Mouse (Mus musculus) MEL (cell line): ENCODE results near the gene Mrnip. TPM values are rescaled to one million over a fixed set of nuclear protein-coding genes. Genes with fewer than 3 reads are reported as not detected.
A peak's percentile ranks its signal among the peaks of the same experiment; 100 is the strongest.

ENCODE experiments used
- DNase-seq: peaks from one replicate; pipeline ENCODE4 v3.0.0; 2011; ENCODE audit warnings: low read depth, low spot score
- H3K27ac ChIP-seq: 2 replicates; pipeline ENCODE4 v1.5.1; 2012; ENCODE audit warnings: low read depth, mild to moderate bottlenecking, control low read depth, low read length, moderate library complexity; ENCODE audit not compliant: control insufficient read depth
- H3K27me3 ChIP-seq, 2 experiments: fragments of 150-350 bp in 1 of 2; sonication (generic) in 1 of 2; 2 replicates each; pipeline ENCODE4 v1.6.1; 2012; ENCODE audit warnings: low read length in 2 of 2, mild to moderate bottlenecking in 2 of 2, improper control_type of control experiment in 1 of 2, moderate library complexity in 1 of 2; ENCODE audit not compliant: insufficient read depth in 2 of 2, control insufficient read depth in 1 of 2
- H3K36me3 ChIP-seq, 2 experiments: 2 replicates each; pipeline ENCODE4 v1.6.1; 2012 to 2014; ENCODE audit warnings: low read length in 2 of 2, improper control_type of control experiment in 1 of 2, inconsistent platforms in 1 of 2, mild to moderate bottlenecking in 1 of 2; ENCODE audit not compliant: insufficient read depth in 2 of 2, control insufficient read depth in 1 of 2
- H3K4me1 ChIP-seq, 2 experiments: fragments of 150-350 bp in 1 of 2; sonication (generic) in 1 of 2; 2 replicates each; pipeline ENCODE4 v1.6.1; 2012; ENCODE audit warnings: low read length in 2 of 2, improper control_type of control experiment in 1 of 2, mild to moderate bottlenecking in 1 of 2; ENCODE audit not compliant: insufficient read depth in 2 of 2, control insufficient read depth in 1 of 2
- H3K4me3 ChIP-seq, 2 experiments: fragments of 150-350 bp in 1 of 2; sonication (generic) in 1 of 2; 2 replicates each; pipeline ENCODE4 v1.5.1; 2012; ENCODE audit warnings: low read depth in 2 of 2, low read length in 2 of 2, mild to moderate bottlenecking in 2 of 2, moderate library complexity in 2 of 2, control low read depth in 1 of 2, improper control_type of control experiment in 1 of 2; ENCODE audit not compliant: control insufficient read depth in 1 of 2, insufficient read depth in 1 of 2
- H3K79me2 ChIP-seq: 2 replicates; pipeline ENCODE4 v1.6.1; 2012; ENCODE audit warnings: mild to moderate bottlenecking, low read length, moderate library complexity; ENCODE audit not compliant: control insufficient read depth, poor library complexity, insufficient read depth
- H3K9ac ChIP-seq: 2 replicates; pipeline ENCODE4 v1.6.1; 2012; ENCODE audit warnings: low read depth, mild to moderate bottlenecking, control low read depth, low read length, moderate library complexity; ENCODE audit not compliant: control insufficient read depth, poor library complexity, severe bottlenecking
- H3K9me3 ChIP-seq: fragments of 150-350 bp; sonication (generic); replicated peaks from 2 replicates; pipeline ENCODE4 v1.6.1; 2012; ENCODE audit warnings: mild to moderate bottlenecking, low read length, improper control_type of control experiment, moderate library complexity; ENCODE audit not compliant: insufficient read depth
- BHLHE40 ChIP-seq: IDR thresholded peaks from 2 replicates; pipeline ENCODE4 v1.6.1; 2012; ENCODE audit warnings: low read depth, mild to moderate bottlenecking, inconsistent platforms, low read length, improper control_type of control experiment, borderline replicate concordance
- CHD1 ChIP-seq: IDR thresholded peaks from 2 replicates; pipeline ENCODE4 v1.6.1; 2012; ENCODE audit warnings: low read depth, mild to moderate bottlenecking, inconsistent platforms, low read length, improper control_type of control experiment
- CTCF ChIP-seq, 3 experiments: IDR thresholded peaks in 2 of 3; conservative IDR thresholded peaks in 1 of 3; 2 replicates each; pipeline ENCODE4 v1.5.1; 2011 to 2012; ENCODE audit warnings: low read length in 3 of 3, low read depth in 2 of 3, mild to moderate bottlenecking in 2 of 3, improper control_type of control experiment in 1 of 3, inconsistent platforms in 1 of 3, mixed read lengths in 1 of 3, moderate library complexity in 1 of 3; ENCODE audit not compliant: control insufficient read depth in 1 of 3, insufficient read depth in 1 of 3, poor library complexity in 1 of 3, severe bottlenecking in 1 of 3
- E2F4 ChIP-seq: IDR thresholded peaks from 2 replicates; pipeline ENCODE4 v1.6.1; 2011; ENCODE audit warnings: low read depth, low read length, improper control_type of control experiment, borderline replicate concordance
- EP300 ChIP-seq, 2 experiments: IDR thresholded peaks; 2 replicates each; pipeline ENCODE4 v1.6.1; 2011; ENCODE audit warnings: improper control_type of control experiment in 2 of 2, low read length in 2 of 2, low read depth in 1 of 2, mild to moderate bottlenecking in 1 of 2
- ETS1 ChIP-seq: IDR thresholded peaks from 2 replicates; pipeline ENCODE4 v1.6.1; 2012; ENCODE audit warnings: low read depth, mild to moderate bottlenecking, inconsistent platforms, low read length, improper control_type of control experiment, moderate library complexity
- GABPA ChIP-seq: IDR thresholded peaks from 2 replicates; pipeline ENCODE4 v1.6.1; 2012; ENCODE audit warnings: low read depth, mild to moderate bottlenecking, inconsistent platforms, low read length, improper control_type of control experiment, moderate library complexity
- JUND ChIP-seq: IDR thresholded peaks from 2 replicates; pipeline ENCODE4 v1.6.1; 2011; ENCODE audit warnings: low read depth, mild to moderate bottlenecking, improper control_type of control experiment, low read length
- KAT2A ChIP-seq: conservative IDR thresholded peaks from 2 replicates; pipeline ENCODE4 v1.6.1; 2012; ENCODE audit warnings: low read depth, low read length, improper control_type of control experiment, inconsistent platforms
- MXI1 ChIP-seq: IDR thresholded peaks from 2 replicates; pipeline ENCODE4 v1.6.1; 2011; ENCODE audit warnings: mild to moderate bottlenecking, low read depth, low read length, improper control_type of control experiment
- NELFE ChIP-seq: IDR thresholded peaks from 2 replicates; pipeline ENCODE4 v1.6.1; 2011; ENCODE audit warnings: low read depth, low read length, improper control_type of control experiment
- NRF1 ChIP-seq: IDR thresholded peaks from 2 replicates; pipeline ENCODE4 v1.6.1; 2014; ENCODE audit warnings: low read depth, mild to moderate bottlenecking, inconsistent platforms, low read length, improper control_type of control experiment, moderate library complexity; ENCODE audit not compliant: poor library complexity, insufficient read depth, severe bottlenecking
- POLR2A ChIP-seq, 2 experiments: IDR thresholded peaks; 2 replicates each; pipeline ENCODE4 v1.6.1; 2011 to 2012; ENCODE audit warnings: low read length in 2 of 2, mild to moderate bottlenecking in 2 of 2, control low read depth in 1 of 2, improper control_type of control experiment in 1 of 2, low read depth in 1 of 2, moderate library complexity in 1 of 2; ENCODE audit not compliant: control insufficient read depth in 1 of 2, insufficient read depth in 1 of 2, poor library complexity in 1 of 2
- RAD21 ChIP-seq: IDR thresholded peaks from 2 replicates; pipeline ENCODE4 v1.6.1; 2011; ENCODE audit warnings: mild to moderate bottlenecking, low read depth, low read length, improper control_type of control experiment
- TBP ChIP-seq: IDR thresholded peaks from 2 replicates; pipeline ENCODE4 v1.8.0; 2011; ENCODE audit warnings: low read depth, low read length, improper control_type of control experiment
- USF1 ChIP-seq: IDR thresholded peaks from 2 replicates; pipeline ENCODE4 v1.6.1; 2014; ENCODE audit warnings: low read depth, mild to moderate bottlenecking, inconsistent platforms, low read length, improper control_type of control experiment, moderate library complexity
- ZC3H11A ChIP-seq: IDR thresholded peaks from 2 replicates; pipeline ENCODE4 v1.6.1; 2012; ENCODE audit warnings: low read depth, mild to moderate bottlenecking, inconsistent platforms, low read length, improper control_type of control experiment
- ZKSCAN1 ChIP-seq: IDR thresholded peaks from 2 replicates; pipeline ENCODE4 v1.6.1; 2012; ENCODE audit warnings: low read depth, mild to moderate bottlenecking, inconsistent platforms, low read length, improper control_type of control experiment, moderate library complexity
- ZMIZ1 ChIP-seq: IDR thresholded peaks from 2 replicates; pipeline ENCODE4 v1.6.1; 2012; ENCODE audit warnings: low read depth, mild to moderate bottlenecking, inconsistent platforms, low read length, improper control_type of control experiment, moderate library complexity
- ZNF384 ChIP-seq: IDR thresholded peaks from 2 replicates; pipeline ENCODE4 v1.6.1; 2012; ENCODE audit warnings: low read depth, mild to moderate bottlenecking, inconsistent platforms, low read length, improper control_type of control experiment
- polyA plus RNA-seq, 2 experiments: library from polyadenylated mRNA; stranded (reverse) in 1 of 2; unstranded in 1 of 2; fragments of >175 nt in 1 of 2; fragments of >200 nt in 1 of 2; gene quantifications; 2 replicates each; pipeline versions ENCODE4 v1.2.1 to v1.2.4; 2012; ENCODE audit warnings: low replicate concordance in 2 of 2, low read depth in 1 of 2; ENCODE audit not compliant: insufficient read length in 2 of 2, insufficient read depth in 1 of 2, missing spikeins in 1 of 2
- total RNA-seq: library from RNA; depleted of rRNA; stranded (reverse); fragments of 300-350 nt; gene quantifications from 2 replicates; pipeline ENCODE4 v1.2.3, GENCODE M21; 2012

Gene Mrnip
- total and polyA plus RNA-seq, 3 experiments: 8.6 to 10.6 TPM; not detected in 1

DNA sequence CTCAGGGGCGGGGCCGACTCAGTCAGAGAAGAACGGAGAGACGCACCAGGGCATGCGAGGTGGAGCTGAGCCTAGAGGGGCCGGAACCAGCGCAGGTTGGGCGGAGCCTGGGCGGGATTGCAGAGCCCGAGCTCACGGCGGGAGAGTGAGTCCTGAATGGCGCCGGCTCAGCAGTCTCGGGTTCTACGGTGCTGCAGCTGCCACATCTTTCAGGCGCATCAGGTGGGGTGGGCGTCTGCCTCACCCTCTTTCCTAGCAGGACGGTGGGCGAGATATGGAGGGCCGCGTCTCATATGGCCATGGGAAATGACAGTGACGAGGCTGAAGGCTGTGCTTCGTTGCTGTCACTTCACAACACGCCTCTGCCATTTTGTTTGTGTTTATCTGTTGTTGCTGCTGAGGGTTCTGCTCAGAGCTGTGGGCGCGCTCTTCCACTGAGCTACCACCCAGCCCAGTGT is 515 bp downstream of the Mrnip start (continued):
- TF ChIP-seq MXI1 (peak; percentile 93), POLR2A (IDR thresholded peaks at IDR 0.05; ENCODE audit: control insufficient read depth in 1 of 2, insufficient read depth in 1 of 2, low read depth in 1 of 2, low read length in 2 of 2, poor library complexity in 1 of 2) (peak; percentile 98 to 99)

- H3K4me1 ChIP-seq: peaks cover 2 to 10% of the 10 kb centered on the region in 2 experiments; a peak in 3 of 4 replicates
- DNase-seq: no peak
These were observed 2.1 kb downstream of the Mrnip start for GRCm38 (mm10) chr11:50176351-50176750.

DNA sequence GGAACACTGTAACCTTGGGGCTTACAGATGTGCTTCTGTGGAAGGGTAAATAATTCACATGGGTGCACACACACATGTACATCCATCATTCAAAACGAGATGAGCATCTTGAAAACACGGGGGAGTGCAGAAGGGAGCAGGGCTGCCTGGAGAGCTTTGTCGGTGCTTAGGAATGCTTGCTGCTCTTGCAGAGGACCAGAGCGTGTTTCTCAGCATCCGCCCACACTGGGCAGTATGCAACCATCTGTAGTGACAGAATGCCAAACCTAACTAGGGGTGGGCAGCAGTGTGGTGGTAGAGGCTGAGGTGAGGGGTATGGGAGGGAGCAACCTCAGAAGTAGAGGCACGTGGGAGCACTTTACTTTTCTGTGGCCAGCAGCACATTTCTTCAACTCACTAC is 2.9 kb downstream of the Mrnip start:
- H3K79me2 ChIP-seq: no peaks in the 10 kb centered on the region; the same call in 1 of the 2 replicates
- peaks cover 2 to 10% of the 10 kb centered on the region in 2 experiments; a peak in 3 of 4 replicates for H3K4me1 ChIP-seq
- H3K27me3 ChIP-seq: no peaks in the 10 kb centered on the region
- H3K36me3 ChIP-seq: peaks cover 0 to 8% of the 10 kb centered on the region in 2 experiments; a peak in 2 of 4 replicates
- H3K4me3 ChIP-seq: no peak overlapping the region
- no peak overlapping the region for H3K27ac ChIP-seq
- no peak for DNase-seq
- TF ChIP-seq MXI1: no peak
- no peak for TF ChIP-seq USF1
- no peak for TF ChIP-seq ZMIZ1
- no peak for TF ChIP-seq BHLHE40
- H3K9me3 ChIP-seq: no peaks in the 10 kb centered on the region
- no peak overlapping the region for H3K9ac ChIP-seq

More at GRCm38 (mm10) chr11:50176351-50176750, 2.1 kb downstream of the Mrnip start:
- Histone ChIP-seq H3K36me3 (peaks cover 0 to 8% of the 10 kb centered on the region in 2 experiments; a peak in 2 of 4 replicates), H3K4me3 (no peak overlapping the region), H3K9me3 (no peaks in the 10 kb centered on the region), H3K9ac (no peak overlapping the region), H3K79me2 (no peaks in the 10 kb centered on the region; the same call in 1 of the 2 replicates), H3K27me3 (no peaks in the 10 kb centered on the region), H3K27ac (no peak overlapping the region)
- TF ChIP-seq TBP: no peak
- TF ChIP-seq ZKSCAN1: no peak
- TF ChIP-seq ETS1: no peak
- no peak for TF ChIP-seq JUND
- no peak for TF ChIP-seq ZNF384
- no peak for TF ChIP-seq KAT2A
- no peak for TF ChIP-seq CTCF (IDR thresholded peaks at IDR 0.05 in 2 of 3, conservative IDR thresholded peaks at IDR 0.05 in 1 of 3; ENCODE audit: control insufficient read depth in 1 of 3, insufficient read depth in 1 of 3, low read depth in 2 of 3, low read length in 3 of 3, poor library complexity in 1 of 3, severe bottlenecking in 1 of 3)
- no peak for TF ChIP-seq NELFE
- no peak for TF ChIP-seq NRF1
- TF ChIP-seq ZC3H11A: no peak
- no peak for TF ChIP-seq ZMIZ1
- no peak for TF ChIP-seq EP300 (IDR thresholded peaks at IDR 0.05; ENCODE audit: low read depth in 1 of 2, low read length in 2 of 2)
- no peak for TF ChIP-seq RAD21
- no peak for TF ChIP-seq GABPA
- TF ChIP-seq CHD1: no peak
- TF ChIP-seq E2F4: no peak
